Mouse (Mus musculus) layer of hippocampus, adult 18-20 months (tissue): ENCODE measurements around the gene Fam172a. TPM values are rescaled to one million over a fixed set of nuclear protein-coding genes. Genes with fewer than 3 reads are reported as not detected.
"Not testable (repeated sequence)": the region's sequence is repeated elsewhere in the genome, so short reads cannot be mapped to it uniquely, and the experiment has no call there.

Experiments used
- DNase-seq, 2 experiments: peaks; one replicate each; pipeline ENCODE4 v3.0.0; 2022; ENCODE audit warnings: low spot score in 2 of 2
- long read RNA-seq: library from polyadenylated mRNA; stranded (forward); transcript quantifications from one replicate; pipeline ENCODE4 v2.0.0, GENCODE M21; 2021
- total RNA-seq, 2 experiments: library from RNA; stranded (reverse); gene quantifications; 2 replicates each; pipeline ENCODE4 v1.2.3; 2021

Fam172a gene
- total RNA-seq = 10 to 100 TPM; 36.5 to 38.5 TPM
- long read RNA-seq, transcript Fam172a-201 (10 exons, 3,892 nt) = major isoform, 21 of 65 reads
- long read RNA-seq, transcript Fam172a-202 (9 exons, 2,242 nt) = minor isoform, 5 of 65 reads
- long read RNA-seq, partial matches to known transcripts = 2 of 65 reads
- long read RNA-seq, other reads (novel, unspliced or antisense) = 35 of 65 reads

DNA sequence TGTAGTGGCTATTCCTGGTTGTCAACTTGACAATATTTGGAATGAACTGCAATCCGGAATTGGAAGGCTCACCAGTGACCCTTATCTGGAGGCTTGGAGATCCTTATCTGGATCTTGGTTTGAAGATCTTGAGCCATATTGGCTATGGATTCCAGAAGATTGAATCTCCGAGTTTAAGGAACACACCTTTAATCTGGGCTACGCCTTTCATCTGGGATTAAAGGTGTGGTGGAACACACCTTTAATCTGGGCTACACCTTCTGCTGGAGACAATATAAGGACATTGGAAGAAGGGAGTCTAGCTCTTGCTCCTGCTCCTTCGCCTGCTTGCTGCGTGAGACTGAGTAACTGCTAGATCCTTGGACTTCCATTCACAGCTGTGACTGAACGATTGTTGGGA, at the start of gene Fam172a:
Gene Fam172a, plus strand, starts transcription at position 301 of the 400 bp plus-strand sequence.
- DNase-seq = not testable (repeated sequence)

DNA sequence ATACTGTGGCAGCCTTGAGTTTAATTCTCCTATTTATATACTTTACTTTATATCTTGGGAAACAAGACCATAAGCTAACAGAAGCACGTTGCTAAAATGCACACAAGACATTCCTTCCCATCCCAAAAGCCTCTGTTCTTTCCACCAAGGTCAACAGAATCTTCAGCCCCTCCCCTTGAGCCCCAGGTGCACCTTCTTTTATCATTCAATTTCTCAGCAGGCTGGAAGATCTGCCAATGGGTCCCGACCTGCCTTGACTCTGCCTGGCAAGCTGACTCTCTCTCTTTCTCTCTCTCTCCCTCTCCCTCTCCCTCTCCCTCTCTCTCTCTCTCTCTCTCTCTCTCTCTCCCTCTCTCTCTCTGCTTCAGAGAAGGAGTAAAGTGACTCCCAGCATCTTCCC, 13.2 kb upstream of the Fam172a start:
- no peak for DNase-seq

GRCm38 (mm10) chr13:77708514-77709013, 6.7 kb downstream of the Fam172a start:
- DNase-seq = peak; percentile 87 to 96

GRCm38 (mm10) chr13:77717499-77717898, 15.7 kb downstream of the Fam172a start:
- no peak for DNase-seq

DNA sequence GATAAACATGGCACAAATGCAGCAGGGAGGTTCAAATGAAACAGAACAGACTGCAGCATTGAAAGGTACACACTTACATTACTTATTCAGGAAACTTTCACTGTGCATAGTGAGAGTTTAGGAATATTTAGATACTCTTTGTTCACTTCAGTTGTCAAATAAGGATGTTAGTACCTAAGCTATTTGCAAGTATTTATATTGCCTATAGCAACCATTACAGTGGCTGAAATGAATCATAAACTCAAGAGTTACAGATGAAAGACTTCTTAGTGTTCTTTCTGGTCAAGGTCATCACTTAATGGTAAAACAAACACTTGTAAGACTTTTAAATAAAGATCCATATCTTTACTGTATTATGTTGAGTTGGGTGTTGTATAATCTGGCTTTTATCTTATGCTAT, 41.0 kb downstream of the Fam172a start:
- DNase-seq = no peak

DNA sequence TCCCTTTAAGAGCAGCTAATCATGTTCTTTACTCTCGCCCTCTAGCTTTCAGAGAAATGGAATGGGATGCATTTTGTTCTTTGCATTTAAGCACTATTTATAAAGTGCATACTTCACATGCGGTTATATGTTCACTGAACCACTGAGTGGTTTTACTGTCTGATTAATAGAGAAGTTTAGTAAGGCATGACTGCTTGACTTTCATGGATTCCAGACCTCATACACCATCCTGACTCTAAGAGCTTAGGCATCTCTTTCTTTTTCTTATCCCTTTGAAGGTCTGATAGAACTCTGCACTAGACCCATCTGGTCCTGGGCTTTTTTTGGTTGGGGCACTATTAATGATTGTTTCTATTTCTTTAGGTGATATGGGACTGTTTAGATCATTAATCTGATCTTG, 75.8 kb downstream of the Fam172a start:
- no peak for DNase-seq

- DNase-seq = not testable (repeated sequence)
Measured at GRCm38 (mm10) chr13:77807341-77807740, 105.5 kb downstream of the Fam172a start.

- no peak for DNase-seq
Measured at GRCm38 (mm10) chr13:77810449-77810848, 108.6 kb downstream of the Fam172a start.

- no peak for DNase-seq
Measured at GRCm38 (mm10) chr13:77826138-77826537, 124.3 kb downstream of the Fam172a start.

GRCm38 (mm10) chr13:77843017-77843654, 141.3 kb downstream of the Fam172a start:
- no peak for DNase-seq

- no peak for DNase-seq
Measured at GRCm38 (mm10) chr13:77848868-77849267, 147.0 kb downstream of the Fam172a start.

GRCm38 (mm10) chr13:77864804-77865203, 163.0 kb downstream of the Fam172a start:
- peak in 1 of 2 experiments; percentile 32 for DNase-seq

DNA sequence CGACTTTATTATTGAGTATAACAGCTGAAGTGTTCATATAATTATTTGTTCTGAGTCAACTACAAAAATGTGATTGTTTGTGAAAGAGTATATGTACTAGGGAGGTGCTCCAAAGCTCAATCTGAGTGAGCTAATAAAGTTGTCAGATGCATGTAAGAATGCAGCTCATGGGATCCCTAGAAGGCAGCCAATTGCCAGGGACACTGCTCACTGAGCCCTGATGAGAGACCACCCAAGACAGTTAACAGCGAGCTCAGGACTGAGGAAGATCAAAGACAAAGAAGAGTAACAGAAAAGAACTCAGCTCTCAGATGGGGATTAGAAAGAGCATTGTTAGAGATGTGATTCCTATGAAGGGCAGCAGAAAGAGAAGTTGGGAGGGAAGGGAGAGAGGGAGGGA, 166.5 kb downstream of the Fam172a start:
- DNase-seq = no peak

DNA sequence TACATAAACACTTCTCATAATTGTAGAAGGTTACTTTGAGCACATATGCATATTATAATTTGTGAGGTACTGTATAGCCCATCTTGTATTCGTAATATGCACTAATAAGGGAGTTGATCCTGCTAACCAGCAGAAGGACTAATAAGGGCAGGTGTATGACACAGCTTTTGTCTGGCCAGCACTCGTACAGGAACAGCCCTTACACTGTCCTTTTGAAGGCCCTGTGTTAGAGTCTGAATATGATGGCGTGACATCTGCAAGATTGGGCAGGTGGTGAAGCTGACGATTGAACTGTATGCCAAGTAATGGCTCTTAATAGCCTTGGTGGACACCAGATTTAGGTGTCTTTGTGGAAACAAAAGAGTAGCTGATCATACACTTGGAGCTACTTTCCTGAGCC, 176.3 kb downstream of the Fam172a start:
- no peak for DNase-seq

- DNase-seq = no peak
Measured at GRCm38 (mm10) chr13:77878545-77878944, 176.7 kb downstream of the Fam172a start.

DNA sequence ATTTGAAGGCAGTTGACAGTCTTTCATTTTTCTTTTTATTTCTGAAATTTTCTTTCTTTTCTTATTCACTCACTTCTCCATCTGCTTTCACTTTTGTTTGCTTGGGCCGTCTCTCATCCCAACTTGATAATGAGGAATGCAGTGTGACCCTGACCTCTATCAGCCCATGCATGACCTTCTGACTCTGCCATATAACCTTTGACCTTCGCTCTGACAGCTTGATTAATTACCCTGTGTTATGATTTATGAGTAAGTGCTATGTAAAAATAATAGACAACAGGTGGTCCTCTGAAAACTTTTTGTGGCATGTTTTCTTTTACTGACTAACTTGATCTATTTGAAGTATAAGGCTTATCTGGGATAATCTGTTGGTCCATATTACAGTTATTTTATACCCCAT, 195.8 kb downstream of the Fam172a start:
- DNase-seq = no peak

GRCm38 (mm10) chr13:77898066-77898796, 196.4 kb downstream of the Fam172a start:
- no peak for DNase-seq

DNA sequence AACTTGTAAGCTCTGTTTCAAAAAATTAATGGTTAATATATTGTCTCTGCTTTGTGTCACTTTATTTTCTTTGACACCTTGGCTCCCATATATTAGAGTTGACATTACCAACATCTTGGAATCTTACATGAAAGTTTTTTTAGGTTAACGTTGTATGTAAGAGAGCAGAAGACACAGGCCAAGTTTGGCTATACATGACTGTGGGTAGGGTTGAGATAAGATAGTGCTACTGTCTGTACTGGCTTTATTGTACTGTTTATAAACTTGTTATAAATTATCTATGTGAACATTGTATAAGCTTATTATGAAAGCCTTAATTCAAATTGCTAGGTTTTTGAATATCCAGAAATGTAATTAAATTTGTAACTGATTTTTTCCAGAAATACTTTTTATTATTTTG, 197.9 kb downstream of the Fam172a start:
- no peak for DNase-seq

GRCm38 (mm10) chr13:77900843-77901242, 199.0 kb downstream of the Fam172a start:
- DNase-seq = no peak

- no peak for DNase-seq
Measured at GRCm38 (mm10) chr13:77909184-77909583, 207.4 kb downstream of the Fam172a start.

DNA sequence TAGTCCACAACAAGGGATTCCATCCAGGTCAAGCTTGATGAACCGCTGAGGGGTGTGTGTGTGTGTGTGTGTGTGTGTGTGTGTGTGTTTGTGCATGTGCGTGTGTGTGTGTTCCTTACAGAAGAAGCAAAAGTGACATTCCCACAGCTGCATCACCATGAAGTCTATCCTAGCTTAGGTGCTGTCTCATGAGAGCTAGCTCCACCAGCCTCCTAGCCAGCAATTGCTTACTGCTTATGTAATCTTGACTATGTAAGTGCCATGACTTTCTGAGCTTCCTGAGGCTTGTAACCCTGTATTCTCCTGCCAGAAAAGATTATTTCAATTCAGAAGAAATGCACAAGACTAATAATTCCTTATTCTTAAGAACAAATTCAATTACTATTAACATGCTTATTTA, 221.0 kb downstream of the Fam172a start:
- no peak for DNase-seq

GRCm38 (mm10) chr13:77957611-77958010, 255.8 kb downstream of the Fam172a start:
- DNase-seq = no peak
